Mouse (Mus musculus): ENCODE measurements around the gene Slc24a1. TPM values are rescaled to one million over a fixed set of nuclear protein-coding genes. Genes with fewer than 3 reads are reported as not detected.
"Not testable (repeated sequence)": the region's sequence is repeated elsewhere in the genome, so short reads cannot be mapped to it uniquely, and the experiment has no call there.

Slc24a1 gene
- total RNA-seq (2021): under 1 TPM; 0.12 to 0.28 TPM
- long read RNA-seq, experiment 1, partial matches to known transcripts: 0 of 1 reads
- long read RNA-seq, experiment 1, other reads (novel, unspliced or antisense): 1 of 1 reads
- long read RNA-seq, experiment 2, partial matches to known transcripts: 0 of 1 reads
- long read RNA-seq, experiment 2, other reads (novel, unspliced or antisense): 1 of 1 reads

DNA sequence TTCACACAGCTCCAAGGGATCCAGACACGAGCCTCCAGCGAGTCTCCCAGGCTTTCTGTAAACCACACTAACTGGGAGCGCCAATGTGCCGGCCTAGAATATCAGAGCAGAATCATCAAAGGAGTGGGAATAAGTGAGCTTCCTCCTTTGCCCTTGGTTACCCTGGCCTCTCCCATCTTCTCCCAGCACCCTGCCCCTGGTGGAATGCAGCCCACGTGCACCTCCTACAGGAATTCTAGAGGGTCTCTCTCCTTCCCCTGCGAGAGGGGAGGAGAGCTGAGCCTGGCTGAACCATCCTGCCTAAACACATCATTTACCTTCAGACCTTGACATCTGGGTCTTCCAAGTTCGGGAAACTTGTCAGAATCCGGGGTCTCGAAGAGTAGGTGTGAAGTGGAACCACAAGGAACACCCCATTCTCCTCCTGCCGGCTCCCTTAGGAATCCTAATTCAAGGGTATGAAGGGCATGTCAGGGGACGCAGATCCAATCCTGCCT is at the start of gene Slc24a1:
Slc24a1 (minus strand) TSS at position 447 of the 497 bp plus-strand sequence.
- DNase-seq (ENCODE audit: low spot score in 2 of 2): no peak

DNA sequence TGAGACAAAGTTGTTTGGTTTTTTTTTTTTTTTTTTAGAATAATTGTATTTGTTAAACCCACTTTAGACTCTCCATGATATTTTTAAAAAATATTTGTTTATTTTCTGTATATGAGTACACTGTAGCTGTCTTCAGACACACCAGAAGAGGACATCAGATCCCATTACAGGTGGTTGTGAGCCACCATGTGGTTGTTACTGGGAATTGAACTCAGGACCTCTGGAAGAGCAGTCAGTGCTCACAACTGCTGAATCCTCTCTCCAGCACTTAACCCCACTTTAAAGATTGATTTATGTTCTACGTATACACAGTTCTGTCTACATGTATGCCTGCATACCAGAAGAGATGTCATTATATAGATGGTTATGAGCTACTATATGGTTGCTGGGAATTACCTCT is 44.1 kb upstream of the Slc24a1 start:
- DNase-seq (ENCODE audit: low spot score in 2 of 2): not testable (repeated sequence)

DNA sequence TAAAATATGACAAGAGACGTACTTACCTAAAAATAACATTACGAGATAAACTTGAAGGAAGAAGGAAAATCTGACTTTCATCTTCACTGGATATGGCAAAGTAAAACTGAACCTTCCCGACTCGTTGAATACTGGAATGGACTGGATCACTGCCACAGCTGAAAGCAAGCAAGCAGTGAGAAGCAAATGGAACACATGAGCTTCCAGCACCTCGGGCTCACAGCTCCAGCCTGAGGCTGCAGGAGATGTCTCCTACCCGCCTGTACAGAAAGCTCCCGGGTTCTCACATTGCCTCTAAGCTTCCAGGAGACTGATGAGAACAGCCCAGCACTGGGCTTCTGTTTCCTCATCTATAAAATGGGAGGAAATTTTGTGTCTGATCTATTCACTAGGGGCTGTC is 38.9 kb upstream of the Slc24a1 start:
- DNase-seq (ENCODE audit: low spot score in 2 of 2): no peak

DNA sequence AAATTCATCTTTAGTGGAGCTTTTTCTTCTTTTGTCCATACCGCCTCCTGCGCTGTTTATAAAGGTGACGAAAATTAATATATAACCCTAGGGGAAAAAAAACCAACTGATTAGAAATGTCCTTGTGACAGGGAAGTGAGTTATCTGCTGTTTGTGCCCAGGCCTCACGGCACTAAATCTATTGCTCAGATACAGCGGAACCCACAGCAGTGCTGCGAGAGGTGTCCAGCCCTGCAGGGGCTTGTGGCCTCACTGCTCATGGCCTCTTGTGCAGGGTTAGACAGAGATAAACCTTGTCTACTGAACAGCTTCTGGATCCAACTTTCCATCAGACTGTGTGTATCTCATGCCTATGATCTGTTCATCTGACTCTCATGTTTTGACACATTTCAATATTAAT is 37.0 kb upstream of the Slc24a1 start:
- no peak for DNase-seq (ENCODE audit: low spot score in 2 of 2)

DNA sequence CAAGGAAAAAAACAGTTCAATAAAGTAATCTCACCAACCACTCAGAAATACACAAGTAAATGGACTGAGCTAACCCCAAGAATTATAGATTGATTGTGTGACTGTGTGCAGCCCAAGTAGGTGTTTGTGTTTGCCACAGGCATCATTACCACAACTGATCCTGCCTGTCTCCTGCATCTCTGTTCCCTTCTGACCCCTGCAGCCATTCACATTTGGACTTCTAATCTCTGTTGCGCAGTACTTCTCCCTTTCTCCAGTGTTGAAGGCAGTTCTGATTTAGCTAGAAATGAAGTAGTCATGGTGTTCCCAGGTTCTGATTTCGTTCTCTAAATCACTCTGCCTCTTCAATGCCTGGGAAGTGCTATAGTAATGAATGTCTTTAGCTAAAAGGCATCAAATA is 36.2 kb upstream of the Slc24a1 start:
- DNase-seq (ENCODE audit: low spot score in 2 of 2): no peak

DNA sequence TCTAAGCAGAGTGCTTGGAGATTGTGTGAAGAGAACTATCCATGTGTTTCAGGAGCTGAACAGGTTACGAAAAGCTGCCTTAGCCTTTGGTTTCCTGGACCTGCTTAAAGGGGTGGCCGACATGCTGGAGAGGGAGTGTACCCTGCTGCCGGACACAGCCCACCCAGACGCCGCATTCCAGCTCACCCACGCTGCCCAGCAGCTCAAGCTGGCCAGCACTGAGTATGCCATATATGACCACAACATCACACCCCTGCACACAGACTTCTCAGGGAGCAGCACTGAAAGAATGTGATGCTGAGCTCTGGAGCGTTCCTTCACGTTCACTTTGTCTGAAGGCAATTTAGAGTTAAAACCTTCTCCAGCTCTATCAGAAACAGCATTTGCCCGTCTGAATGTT is 34.4 kb upstream of the Slc24a1 start:
- DNase-seq (ENCODE audit: low spot score in 2 of 2): no peak

DNA sequence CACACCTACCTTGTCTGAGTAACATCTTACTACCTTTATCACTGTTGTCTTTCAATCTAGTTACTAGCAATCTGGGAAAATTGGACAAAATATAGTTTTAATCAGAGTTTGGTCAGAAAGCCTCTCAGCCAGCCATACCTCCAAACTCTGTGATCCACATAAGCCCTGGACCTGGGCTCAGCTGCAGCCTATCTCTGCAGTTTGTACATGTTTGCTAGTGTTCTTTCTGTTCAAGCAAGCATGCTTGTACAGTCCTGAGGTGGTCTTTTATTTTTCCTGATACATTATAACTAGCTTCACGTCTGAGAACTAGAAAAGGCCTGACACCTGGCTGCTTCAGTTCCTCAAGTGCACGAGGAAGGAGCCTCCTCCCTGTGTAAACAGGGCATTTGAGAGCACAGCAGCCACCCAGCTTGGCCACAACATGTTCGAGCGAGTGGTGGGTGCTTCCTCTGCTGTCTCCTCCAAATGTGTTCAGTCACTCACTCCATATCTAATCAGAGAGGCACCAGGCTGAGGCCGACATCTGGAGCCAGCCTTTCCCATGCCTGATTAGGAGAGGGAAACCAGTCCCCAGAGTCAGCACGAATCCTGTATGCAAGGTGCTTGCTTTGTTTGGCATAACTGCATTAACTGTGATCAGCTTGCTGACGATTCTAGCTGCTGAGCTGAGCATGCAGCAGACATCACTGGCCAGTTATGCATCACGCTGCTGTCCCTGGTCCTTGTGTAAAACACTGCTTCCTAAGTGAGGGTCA is 33.8 kb upstream of the Slc24a1 start:
- DNase-seq (ENCODE audit: low spot score in 2 of 2): no peak

DNA sequence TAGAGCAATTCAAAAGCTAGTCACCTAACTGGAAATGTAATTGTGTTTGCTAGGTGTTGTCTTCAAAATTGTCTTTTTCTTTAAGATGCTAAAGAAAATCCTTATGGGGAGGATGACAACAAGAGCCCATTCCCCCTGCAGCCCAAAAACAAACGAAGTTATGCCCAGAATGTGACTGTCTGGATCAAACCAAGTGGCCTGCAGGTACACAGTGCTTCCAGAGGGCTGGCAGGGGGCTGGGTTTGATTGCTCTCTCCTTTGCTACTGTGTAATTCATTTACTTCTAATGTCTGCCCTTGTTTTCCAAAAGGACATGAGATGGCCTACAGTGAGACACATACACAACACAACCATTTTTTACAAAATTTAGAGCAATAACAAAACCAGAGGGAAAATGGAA is 30.5 kb upstream of the Slc24a1 start:
- DNase-seq (ENCODE audit: low spot score in 2 of 2): no peak

DNA sequence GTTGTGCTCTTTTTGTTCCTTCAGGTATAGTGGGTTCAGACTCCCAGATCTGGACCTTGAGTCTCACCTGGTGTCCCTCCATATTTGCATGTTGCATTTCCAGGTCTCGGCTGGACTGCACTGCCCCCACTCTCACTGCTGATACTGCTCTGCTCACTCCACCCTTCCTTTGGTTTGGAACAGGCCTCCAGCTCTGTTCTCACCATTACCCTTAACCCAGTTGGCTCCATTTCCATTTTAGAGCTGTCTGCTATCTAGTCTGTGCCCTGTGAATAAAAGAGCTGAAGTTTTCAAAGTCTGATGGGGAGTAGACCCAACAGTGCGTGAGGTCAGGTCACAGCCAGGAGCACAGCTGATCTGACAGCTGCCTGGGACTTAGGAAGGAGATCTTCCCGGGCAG is 29.1 kb upstream of the Slc24a1 start:
- DNase-seq (ENCODE audit: low spot score in 2 of 2): no peak

DNA sequence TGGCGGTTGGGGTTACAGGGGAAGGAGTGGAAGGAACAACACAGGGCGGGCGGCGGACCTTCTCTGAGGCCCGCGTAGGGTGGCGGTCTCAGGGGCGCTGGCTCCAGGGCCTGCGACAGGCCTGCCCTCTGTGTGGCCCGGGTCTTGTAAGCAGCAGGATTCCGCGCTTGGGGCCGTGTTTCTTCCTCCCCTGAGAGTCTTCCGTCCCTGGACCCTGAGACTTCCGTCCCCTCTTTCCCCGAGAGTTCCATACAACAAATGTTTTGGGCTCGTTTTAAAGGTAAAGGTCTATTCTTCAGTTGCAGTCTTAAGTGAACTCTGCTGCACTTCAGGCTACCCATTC is 9.5 kb upstream of the Slc24a1 start:
- no peak for DNase-seq (ENCODE audit: low spot score in 2 of 2)

DNA sequence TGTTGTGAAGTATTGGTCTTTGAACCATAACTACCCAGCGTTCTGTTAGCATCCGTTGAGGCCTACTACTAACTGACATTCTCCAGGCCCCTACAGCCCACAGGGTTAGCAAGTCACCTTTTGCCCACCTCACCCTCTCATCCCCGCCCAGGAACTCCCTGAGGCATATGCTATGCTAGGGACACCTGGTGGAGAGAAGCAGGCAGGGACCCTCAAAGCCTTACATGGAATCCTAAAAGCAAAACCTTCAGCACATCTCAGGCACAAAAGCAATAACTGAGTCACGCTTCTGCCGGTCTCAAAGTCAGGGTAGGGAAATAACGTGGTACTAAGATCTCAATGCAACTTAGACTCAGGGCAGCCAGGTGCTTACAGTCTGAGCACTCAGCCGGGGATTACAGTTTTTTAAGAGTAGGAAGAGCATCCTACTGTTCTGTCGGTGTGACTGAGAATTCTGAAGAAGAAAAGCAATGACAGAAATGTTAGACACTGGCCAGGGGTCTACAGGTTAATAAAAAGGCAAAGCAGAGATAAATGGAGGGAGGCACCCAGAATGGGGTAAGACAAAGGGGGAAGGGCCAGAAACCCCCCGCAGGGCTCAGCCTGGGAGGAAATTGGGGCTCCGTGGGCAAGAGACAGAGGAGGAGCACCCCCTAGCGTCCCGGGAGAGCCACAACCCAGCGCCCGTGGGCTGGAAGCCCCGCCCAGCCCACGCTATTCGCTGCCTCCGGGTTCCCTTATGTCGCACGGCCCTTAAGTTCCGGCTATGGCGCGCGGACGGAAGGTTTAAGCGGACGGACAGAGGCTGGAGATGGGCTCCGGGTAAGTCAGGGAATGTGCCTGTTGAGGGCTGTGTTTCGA is 8.9 kb upstream of the Slc24a1 start, which contains the start of gene Ints14:
Ints14 (plus strand) TSS at position 789 of the 861 bp plus-strand sequence.
- peak; percentile 96 to 98 for DNase-seq (ENCODE audit: low spot score in 2 of 2)

DNA sequence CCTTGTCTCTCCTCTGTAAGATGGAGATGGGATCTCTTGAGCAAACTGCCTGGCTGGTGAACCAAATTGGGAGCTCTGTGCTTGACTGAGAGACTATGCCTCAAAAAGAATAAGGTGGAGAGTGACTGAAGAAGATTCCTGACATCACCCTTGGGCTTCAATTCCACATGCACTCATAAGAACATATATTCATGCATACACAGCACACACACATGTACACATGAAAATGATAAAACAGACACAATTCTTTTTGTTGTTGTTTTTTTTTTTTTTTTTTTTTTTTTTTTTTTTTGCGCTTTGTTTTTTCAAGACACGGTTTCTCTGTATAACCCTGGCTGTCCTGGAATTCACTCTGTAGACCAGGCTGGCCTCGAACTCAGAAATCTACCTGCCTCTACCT is 5.9 kb upstream of the Slc24a1 start:
- DNase-seq (ENCODE audit: low spot score in 2 of 2): no peak

DNA sequence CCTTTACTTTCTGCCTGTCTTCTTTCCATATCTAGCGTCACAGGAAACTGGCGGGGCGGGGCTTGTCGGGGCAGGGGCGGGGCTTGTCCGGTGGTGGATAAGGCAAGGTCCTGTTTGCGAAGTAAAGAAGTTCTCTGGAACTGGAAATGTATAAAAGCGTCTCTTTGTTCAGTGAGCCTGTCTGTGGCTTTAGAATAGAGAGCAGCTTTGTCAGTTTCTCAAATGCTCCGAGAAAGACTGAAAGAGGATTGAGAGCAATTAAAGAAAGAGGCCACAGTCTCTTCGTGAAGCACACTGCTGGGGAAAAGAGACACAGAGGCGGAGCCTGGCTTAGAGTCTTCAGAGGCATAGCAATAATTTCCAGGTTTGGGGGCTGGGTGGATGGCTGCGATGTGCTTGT is 4.9 kb upstream of the Slc24a1 start:
- DNase-seq (ENCODE audit: low spot score in 2 of 2): peak in 1 of 2 experiments; percentile 57

DNA sequence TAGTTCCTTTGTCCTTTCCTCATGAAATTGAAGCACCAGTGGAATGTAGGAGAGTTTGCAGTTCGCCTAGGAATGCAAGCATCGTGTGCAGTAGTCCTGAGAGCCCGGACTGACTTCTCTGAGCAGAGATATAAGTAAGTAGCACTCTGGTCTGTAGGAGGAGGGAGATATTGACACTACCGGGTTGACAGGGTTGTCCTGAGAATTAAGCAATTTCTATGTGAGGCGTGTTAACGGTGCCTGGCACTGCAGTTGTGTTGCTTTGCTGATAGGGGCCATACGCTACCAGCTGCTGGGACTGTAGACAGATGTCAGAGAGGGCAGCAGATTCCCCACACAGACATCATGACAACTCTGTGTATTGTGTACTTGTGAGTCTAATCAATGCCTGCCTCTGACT is 1.8 kb upstream of the Slc24a1 start:
- DNase-seq (ENCODE audit: low spot score in 2 of 2): no peak

DNA sequence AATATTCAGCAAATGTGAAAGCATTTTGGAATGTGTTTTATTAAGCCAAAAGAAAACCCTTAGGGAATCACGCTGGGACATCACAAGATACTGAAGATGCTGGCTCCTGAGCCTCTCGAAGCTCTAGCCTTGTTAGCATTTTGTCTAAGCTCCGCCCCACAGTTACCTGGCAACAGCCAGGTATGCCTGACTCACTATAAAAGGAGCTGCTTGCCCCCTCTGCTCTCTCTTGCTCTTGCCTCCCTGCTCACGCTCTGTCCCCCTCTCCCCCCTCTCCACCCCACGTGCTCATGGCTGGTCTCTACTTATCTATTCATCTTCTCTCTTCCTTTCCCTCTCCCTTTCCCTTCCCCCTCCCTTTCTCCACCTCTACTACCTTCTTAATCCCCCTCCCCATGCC is 648 bp upstream of the Slc24a1 start:
- no peak for DNase-seq (ENCODE audit: low spot score in 2 of 2)

DNA sequence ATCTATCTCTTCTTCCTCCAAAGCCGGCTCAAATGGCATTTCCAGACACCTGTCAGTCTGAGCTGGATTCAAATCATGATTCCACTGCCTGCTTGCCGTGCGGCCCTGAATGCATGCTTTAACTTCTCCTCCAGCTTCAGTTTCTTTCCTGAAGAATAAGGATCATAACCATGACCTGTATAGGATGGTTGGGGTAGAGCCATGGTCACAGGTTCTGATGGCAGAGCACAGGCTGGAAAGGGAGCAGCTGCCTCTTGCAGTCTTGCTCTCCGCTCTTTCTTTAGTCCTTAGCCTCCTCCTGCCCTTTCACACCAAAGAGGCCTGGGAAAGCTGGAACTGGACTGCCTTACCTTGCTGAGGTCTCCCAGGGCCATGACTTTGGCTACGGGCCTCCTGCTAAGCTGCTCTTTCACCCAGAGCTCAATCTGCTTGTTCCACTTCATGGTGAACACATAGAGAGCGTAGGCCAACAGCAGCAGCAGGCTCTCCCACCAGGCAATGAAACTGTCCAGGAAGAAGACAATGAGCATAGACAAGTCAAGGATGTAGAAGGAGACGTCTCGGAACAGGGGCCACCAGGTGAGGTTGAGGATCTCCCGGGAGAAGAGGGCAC is 3.8 kb downstream of the Slc24a1 start:
- no peak for DNase-seq (ENCODE audit: low spot score in 2 of 2)

DNA sequence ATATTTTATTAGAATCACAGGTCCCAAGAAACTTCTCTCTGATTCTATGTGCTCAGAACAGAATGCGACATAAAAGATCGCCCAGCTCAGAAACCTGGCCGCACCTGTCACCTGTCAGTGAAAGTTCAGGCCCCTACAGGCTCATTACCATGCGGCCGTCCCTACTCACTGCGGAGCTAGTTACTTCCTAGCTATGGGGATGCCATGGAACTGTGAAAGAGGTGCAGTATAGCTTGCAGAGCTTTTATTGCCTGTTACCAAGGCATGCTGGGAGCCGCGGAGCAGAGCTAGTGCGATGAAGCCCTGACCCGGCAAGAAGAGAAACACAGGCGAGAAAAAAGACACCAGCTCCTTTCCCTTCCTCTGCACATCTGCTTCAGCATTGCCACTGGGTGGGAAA is 7.4 kb downstream of the Slc24a1 start:
- DNase-seq (ENCODE audit: low spot score in 2 of 2): no peak

DNA sequence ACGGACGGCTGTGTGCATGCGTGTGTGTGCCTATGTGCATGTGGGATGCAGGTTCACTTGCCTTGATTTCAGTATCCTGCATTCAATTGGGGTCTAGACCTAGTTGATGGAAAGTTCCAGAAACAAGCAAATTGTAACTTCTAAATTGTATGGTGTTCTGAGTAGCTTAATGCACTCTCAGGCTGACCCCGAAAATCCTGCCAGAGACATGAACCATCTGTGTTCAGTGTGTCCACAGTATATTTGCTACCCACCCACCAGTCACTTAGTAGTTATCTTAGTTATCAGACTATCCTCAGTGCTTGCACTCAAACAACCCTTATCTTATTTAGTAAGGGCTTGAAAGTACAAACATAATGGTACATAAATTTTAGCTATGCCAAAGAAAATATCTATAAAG is 9.8 kb downstream of the Slc24a1 start:
- DNase-seq (ENCODE audit: low spot score in 2 of 2): no peak

DNA sequence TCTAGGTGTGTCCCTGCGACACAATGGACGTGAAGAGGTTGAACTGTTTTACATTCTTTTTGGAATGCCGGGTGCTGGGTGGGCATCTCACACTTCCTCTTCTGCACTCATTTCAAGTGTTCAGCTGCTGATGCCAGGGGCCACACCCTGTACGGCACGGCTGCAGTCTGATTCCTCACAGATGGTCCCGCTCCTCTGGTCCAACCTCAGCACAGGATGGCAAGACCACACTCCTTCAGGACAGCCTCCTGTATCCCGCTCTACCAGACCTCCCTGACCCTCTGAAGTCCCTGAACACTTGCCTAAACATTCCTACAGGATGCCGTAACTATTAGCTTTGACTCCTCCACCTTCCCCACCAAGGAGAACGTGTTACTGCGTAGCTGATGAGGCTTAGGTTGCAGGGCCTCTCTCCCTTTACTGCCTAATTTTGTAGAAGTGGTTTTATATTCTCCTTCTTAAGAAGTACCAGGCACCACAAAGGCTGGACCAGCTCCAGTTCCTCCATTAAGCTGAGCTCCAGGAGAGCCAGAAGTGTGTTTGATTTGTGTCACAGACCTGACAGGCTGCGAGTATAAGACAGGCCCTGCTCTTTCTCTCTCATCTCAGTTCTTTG is 10.6 kb downstream of the Slc24a1 start:
- no peak for DNase-seq (ENCODE audit: low spot score in 2 of 2)

DNA sequence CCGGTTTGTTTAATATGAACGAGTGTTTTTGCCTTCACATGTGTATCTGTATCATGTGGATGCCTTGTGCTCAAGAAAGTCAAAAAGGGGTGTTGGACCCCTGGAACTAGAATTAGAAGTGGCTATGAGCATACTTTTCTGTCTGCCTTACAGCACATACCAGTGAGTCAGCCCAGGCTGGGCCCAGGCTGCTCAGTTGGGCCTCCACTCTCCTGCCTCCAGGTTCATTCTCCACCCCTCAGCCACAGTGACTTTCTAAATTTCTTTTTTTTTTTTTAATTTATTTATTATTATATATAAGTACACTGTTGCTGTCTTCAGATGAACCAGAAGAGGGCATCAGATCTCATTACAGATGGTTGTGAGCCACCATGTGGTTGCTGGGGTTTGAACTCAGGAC is 11.6 kb downstream of the Slc24a1 start:
- DNase-seq (ENCODE audit: low spot score in 2 of 2): no peak

DNA sequence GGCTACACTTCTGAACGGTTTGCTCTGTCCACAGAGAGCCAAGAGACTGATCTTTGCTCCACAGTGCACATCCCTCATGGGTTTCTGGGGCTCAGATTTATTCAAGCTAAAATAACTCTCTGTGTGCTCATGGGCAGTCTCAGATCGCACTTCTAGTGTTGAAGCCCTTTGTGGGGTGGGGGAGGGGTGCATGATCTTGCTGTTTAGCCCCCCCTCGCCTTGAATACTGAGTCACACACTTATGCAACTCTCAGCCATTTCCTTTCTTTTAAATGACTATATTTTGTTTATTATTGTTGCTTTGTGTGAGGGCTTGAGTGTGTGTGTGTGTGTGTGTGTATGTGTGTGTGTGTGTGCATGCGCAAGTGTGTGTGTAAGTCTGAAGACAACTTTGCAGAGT is 12.1 kb downstream of the Slc24a1 start:
- DNase-seq (ENCODE audit: low spot score in 2 of 2): no peak

All from layer of hippocampus, postnatal 14 days (tissue).